Mouse (Mus musculus) spleen, adult 2 months (tissue): ENCODE data around the gene Vmn1r176.
"Not testable (repeated sequence)": the region's sequence is repeated elsewhere in the genome, so short reads cannot be mapped to it uniquely, and the experiment has no call there.

Source experiments
- CTCF ChIP-seq: fragments of 200-500 bp; IDR thresholded peaks from 2 replicates; pipeline ENCODE4 v1.5.1; 2011; ENCODE audit warnings: mild to moderate bottlenecking, inconsistent platforms; ENCODE audit not compliant: insufficient read depth, insufficient read length, insufficient replicate concordance; ENCODE audit errors: extremely low read depth
- POLR2A ChIP-seq: fragments of 200-500 bp; IDR thresholded peaks from 2 replicates; pipeline ENCODE4 v1.6.1; 2011; ENCODE audit warnings: low read depth, low read length, inconsistent platforms

- not testable (repeated sequence) for TF ChIP-seq POLR2A, CTCF
Observed at GRCm38 (mm10) chr7:23876918-23877317, 39.7 kb upstream of the Vmn1r176 start.
